Mouse (Mus musculus) liver, embryonic 15.5 days (tissue): ENCODE measurements around the gene Nek3. TPM values are rescaled to one million over a fixed set of nuclear protein-coding genes. Genes with fewer than 3 reads are reported as not detected.
A peak's percentile ranks its signal among the peaks of the same experiment; 100 is the strongest.

ENCODE experiments used
- ATAC-seq: fragments of 200-750 bp; cut with Nextera tagmentation; 2 replicates; pipeline ENCODE4 v1.8.0; 2017; ENCODE audit warnings: moderate number of reproducible peaks, mild to moderate bottlenecking, moderate library complexity; ENCODE audit not compliant: insufficient read depth
- H3K27ac ChIP-seq: fragments of 300-500 bp; sonication (generic); replicated peaks from 2 replicates; pipeline ENCODE4 v1.5.1; 2015; ENCODE audit warnings: mild to moderate bottlenecking, inconsistent platforms
- H3K27me3 ChIP-seq: fragments of 300-500 bp; sonication (generic); 2 replicates; pipeline ENCODE4 v1.6.1; 2015; ENCODE audit warnings: mild to moderate bottlenecking, inconsistent platforms
- H3K36me3 ChIP-seq: fragments of 300-500 bp; sonication (generic); replicated peaks from 2 replicates; pipeline ENCODE4 v1.6.1; 2015; ENCODE audit warnings: moderate library complexity, mild to moderate bottlenecking, inconsistent platforms
- H3K4me1 ChIP-seq: fragments of 300-500 bp; sonication (generic); replicated peaks from 2 replicates; pipeline ENCODE4 v1.6.1; 2015; ENCODE audit warnings: inconsistent platforms
- H3K4me2 ChIP-seq: fragments of 300-500 bp; sonication (generic); 2 replicates; pipeline ENCODE4 v1.6.1; 2015; ENCODE audit warnings: moderate library complexity, mild to moderate bottlenecking, inconsistent platforms
- H3K4me3 ChIP-seq: fragments of 300-500 bp; sonication (generic); replicated peaks from 2 replicates; pipeline ENCODE4 v1.5.1; 2015; ENCODE audit warnings: mild to moderate bottlenecking, inconsistent platforms
- H3K9ac ChIP-seq: fragments of 300-500 bp; sonication (generic); 2 replicates; pipeline ENCODE4 v1.6.1; 2015; ENCODE audit warnings: moderate library complexity, mild to moderate bottlenecking, inconsistent platforms
- H3K9me3 ChIP-seq: fragments of 300-500 bp; sonication (generic); replicated peaks from 2 replicates; pipeline ENCODE4 v1.6.1; 2016; ENCODE audit warnings: inconsistent platforms
- WGBS: fragments of 180-500 bp; shearing (Covaris S2); methylation state at CpG from one replicate; pipeline ENCODE4 v1.1.7; 2015; ENCODE audit warnings: mixed read lengths; ENCODE audit not compliant: insufficient replicate concordance; 5-methylcytosine and 5-hydroxymethylcytosine counted together
- polyA plus RNA-seq: library from polyadenylated mRNA; unstranded; fragments of >200 nt; fragmentation: Nextera tagmentation; extraction: Ambion mirVana; gene quantifications from 2 replicates; pipeline ENCODE4 v1.2.1, GENCODE M21; 2015

Nek3 gene
- polyA plus RNA-seq, 1 experiment from 2014 or later, result 1.5 TPM

DNA sequence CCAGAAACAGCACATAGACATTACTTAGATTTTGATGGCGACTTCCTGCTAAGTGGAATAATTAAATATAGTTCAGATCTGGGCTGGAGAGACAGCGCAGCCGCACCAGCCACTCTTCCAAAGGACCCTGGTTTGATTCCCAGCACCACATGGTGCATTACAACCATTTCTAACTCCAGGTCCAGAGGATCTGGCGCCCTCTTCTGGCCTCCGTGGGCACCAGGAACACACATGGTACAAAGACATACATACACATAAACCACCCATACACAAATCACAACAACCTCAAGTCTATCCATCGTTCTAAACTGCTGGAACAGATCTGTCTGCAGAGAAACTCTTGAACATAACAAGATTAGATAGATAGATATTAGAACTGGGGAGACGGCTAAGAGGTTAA lies 9.7 kb upstream of the Nek3 start:
- Histone ChIP-seq H3K9ac (no peak overlapping the region), H3K9me3 (peaks cover 4% of the 10 kb centered on the region; the same call in 1 of the 2 replicates), H3K27ac (no peak overlapping the region), H3K4me3 (no peak overlapping the region), H3K27me3 (no peaks in the 10 kb centered on the region), H3K4me2 (no peak overlapping the region), H3K36me3 (peaks cover 61% of the 10 kb centered on the region), H3K4me1 (no peaks in the 10 kb centered on the region)
- WGBS, result 94% methylated on average over 7 of the region's 7 CpGs
- ATAC-seq, result no peak

- no peak for ATAC-seq
- H3K27me3 ChIP-seq, result no peaks in the 10 kb centered on the region
- 89% methylated on average over 5 of the region's 5 CpGs for WGBS
- H3K4me3 ChIP-seq, result no peak overlapping the region
- peaks cover 19% of the 10 kb centered on the region for H3K4me1 ChIP-seq
- H3K9ac ChIP-seq, result no peak overlapping the region
- no peaks in the 10 kb centered on the region for H3K9me3 ChIP-seq
- no peak overlapping the region for H3K27ac ChIP-seq
- no peak overlapping the region for H3K4me2 ChIP-seq
- peaks cover 54% of the 10 kb centered on the region for H3K36me3 ChIP-seq
Measured at GRCm38 (mm10) chr8:22169167-22169566, 2.9 kb upstream of the Nek3 start.

- H3K4me1 ChIP-seq, result peaks cover 19% of the 10 kb centered on the region
- WGBS, result 44% methylated on average over 10 of the region's 10 CpGs
Measured at GRCm38 (mm10) chr8:22165251-22166079, 770 bp downstream of the Nek3 start.

DNA sequence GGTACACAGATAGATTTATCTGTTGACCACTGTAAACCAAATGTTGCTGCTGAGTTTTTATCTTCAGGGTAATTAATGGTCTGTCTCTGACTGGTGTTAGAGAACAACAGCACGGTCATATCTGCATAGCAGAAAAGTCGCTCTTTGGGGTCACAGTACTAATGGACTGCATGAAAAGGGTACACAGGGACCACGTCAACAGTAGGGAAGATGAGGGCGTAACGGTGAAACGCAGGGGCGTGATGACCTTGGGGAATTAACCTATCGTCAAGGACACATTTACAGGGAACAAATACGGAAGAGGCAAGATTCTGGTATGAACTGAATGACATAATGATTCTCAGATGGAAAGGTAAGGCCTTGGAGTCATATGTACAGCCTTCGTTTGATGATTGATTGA lies 1.8 kb downstream of the Nek3 start:
- H3K9ac ChIP-seq, result no peak overlapping the region

More at GRCm38 (mm10) chr8:22165251-22166079, 770 bp downstream of the Nek3 start:
- Histone ChIP-seq H3K9me3 (no peaks in the 10 kb centered on the region), H3K36me3 (peaks cover 30% of the 10 kb centered on the region), H3K4me2 (peak overlapping the region; percentile 82), H3K27me3 (no peaks in the 10 kb centered on the region), H3K9ac (peak overlapping the region; percentile 75), H3K27ac (peak overlapping the region; percentile 76), H3K4me3 (peak overlapping the region; percentile 76)
- ATAC-seq, result peak; percentile 35

GRCm38 (mm10) chr8:22162206-22162605 lies 4.0 kb downstream of the Nek3 start:
- Histone ChIP-seq H3K4me3 (no peak overlapping the region), H3K9me3 (no peaks in the 10 kb centered on the region), H3K9ac (no peak overlapping the region), H3K36me3 (peaks cover 8% of the 10 kb centered on the region; the same call in 1 of the 2 replicates), H3K4me1 (peaks cover 18% of the 10 kb centered on the region), H3K27me3 (no peaks in the 10 kb centered on the region), H3K4me2 (no peak overlapping the region), H3K27ac (no peak overlapping the region)
- no peak for ATAC-seq
- WGBS, result 75% methylated on average over 8 of the region's 8 CpGs

More for the DNA sequence above, 1.8 kb downstream of the Nek3 start:
- H3K4me2 ChIP-seq, result no peak overlapping the region
- H3K4me3 ChIP-seq, result no peak overlapping the region
- whole genome bisulfite sequencing, result 76% methylated on average over 10 of the region's 10 CpGs
- no peak for ATAC-seq
- no peak overlapping the region for H3K27ac ChIP-seq
- H3K4me1 ChIP-seq, result peaks cover 19% of the 10 kb centered on the region
- H3K9me3 ChIP-seq, result no peaks in the 10 kb centered on the region
- no peaks in the 10 kb centered on the region for H3K27me3 ChIP-seq
- H3K36me3 ChIP-seq, result peaks cover 26% of the 10 kb centered on the region

DNA sequence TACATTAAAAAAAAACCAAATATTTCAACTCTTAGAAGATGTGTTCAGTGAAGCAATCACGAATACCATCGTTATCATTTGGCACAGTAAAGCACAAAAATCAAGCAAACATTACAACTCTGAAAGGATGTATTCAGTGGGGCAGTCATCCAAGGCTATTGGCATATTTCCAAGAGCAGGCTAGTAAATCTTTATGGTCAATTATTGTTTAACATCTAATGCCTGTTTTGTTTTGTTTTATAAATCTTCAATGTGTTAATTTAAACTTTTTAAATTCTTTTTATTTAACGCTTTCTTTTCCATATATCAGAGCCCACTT lies 15.9 kb downstream of the Nek3 start:
- H3K27me3 ChIP-seq, result no peaks in the 10 kb centered on the region
- no peak overlapping the region for H3K9ac ChIP-seq
- H3K4me2 ChIP-seq, result no peak overlapping the region
- H3K9me3 ChIP-seq, result no peaks in the 10 kb centered on the region
- no peaks in the 10 kb centered on the region for H3K4me1 ChIP-seq
- no peak for ATAC-seq
- H3K36me3 ChIP-seq, result no peaks in the 10 kb centered on the region
- H3K27ac ChIP-seq, result no peak overlapping the region
- no peak overlapping the region for H3K4me3 ChIP-seq
- WGBS, result 67% methylated on average over 3 of the region's 3 CpGs

DNA sequence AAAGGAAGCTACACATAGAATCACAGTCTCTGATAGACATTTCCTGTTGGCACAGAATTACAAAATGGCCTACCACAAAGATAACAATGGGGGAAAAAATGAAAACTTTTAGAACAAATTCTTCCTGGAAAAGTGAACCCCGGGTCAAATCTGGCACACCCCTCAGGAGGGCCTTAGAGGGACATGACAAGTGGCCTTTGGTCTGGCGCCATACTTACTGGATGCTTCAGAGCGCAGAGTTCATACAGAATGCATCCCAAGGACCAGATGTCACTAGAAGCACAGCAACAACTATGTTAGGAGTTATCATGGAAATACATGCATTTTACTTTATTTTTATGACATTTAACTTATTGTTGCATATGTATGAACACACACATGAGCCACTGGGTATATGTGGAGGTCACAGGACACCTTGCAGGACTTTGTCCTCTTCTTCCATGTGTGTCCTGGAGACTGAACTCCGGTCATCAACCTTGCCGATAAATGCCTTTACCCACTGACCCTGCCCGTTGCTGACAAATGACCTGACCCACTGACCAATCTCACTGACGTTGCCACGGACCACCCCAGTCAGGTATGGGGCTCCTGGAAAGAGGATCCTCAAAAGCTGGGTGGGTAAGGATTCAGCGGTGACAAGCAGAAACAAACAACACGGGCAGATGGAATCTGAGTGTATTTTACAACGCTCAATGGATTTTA lies 16.4 kb downstream of the Nek3 start:
- Histone ChIP-seq H3K27me3 (no peaks in the 10 kb centered on the region), H3K9ac (no peak overlapping the region), H3K4me1 (0 out of 2 replicates have a peak, but pooled peaks cover under 1% of the 10 kb centered on the region), H3K27ac (no peak overlapping the region), H3K9me3 (no peaks in the 10 kb centered on the region), H3K4me2 (no peak overlapping the region), H3K4me3 (no peak overlapping the region), H3K36me3 (no peaks in the 10 kb centered on the region)
- ATAC-seq, result no peak
- 81% methylated on average over 11 of the region's 11 CpGs for WGBS

- Histone ChIP-seq H3K4me1 (peaks cover 14% of the 10 kb centered on the region), H3K4me3 (no peak overlapping the region), H3K9me3 (no peaks in the 10 kb centered on the region), H3K27me3 (no peaks in the 10 kb centered on the region), H3K9ac (no peak overlapping the region), H3K4me2 (no peak overlapping the region), H3K27ac (no peak overlapping the region), H3K36me3 (no peaks in the 10 kb centered on the region)
- ATAC-seq, result no peak
- WGBS, result 89% methylated on average over 7 of the region's 7 CpGs
Measured at GRCm38 (mm10) chr8:22148367-22148740, 17.9 kb downstream of the Nek3 start.

DNA sequence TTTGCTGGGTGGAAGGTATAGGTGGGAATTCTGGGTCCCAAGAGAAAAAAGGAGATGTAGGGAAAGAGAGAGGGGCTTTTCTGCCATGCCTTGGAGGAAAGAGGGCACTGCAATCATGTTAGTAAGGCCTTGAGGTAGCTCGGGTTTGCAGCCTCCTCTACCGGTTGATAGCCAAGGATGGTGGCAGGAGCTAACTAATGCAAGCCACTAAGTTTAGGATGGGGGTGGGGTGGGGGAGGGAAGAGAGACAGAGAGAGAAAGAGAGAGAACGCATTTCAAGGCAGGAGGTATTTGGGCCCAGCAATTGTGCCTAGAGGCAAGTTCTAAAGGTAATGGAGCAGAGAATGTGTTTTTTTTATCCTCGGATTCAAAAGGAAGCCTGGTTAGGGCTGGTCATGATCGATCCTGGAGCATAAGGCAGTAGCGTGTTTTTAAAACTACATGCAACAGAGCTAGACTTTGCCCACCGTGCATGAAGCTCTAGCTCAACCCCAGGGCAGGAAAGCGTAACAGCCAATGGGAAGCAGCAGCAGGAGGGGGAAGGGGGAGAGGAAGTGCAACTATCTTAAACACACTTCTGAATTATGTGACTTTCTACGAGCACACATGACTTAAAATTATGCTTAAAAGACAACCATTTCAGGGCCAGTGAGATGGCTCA lies 18.4 kb downstream of the Nek3 start:
- H3K9ac ChIP-seq, result no peak overlapping the region
- no peak for ATAC-seq

GRCm38 (mm10) chr8:22145831-22146230 lies 20.4 kb downstream of the Nek3 start:
- H3K27ac ChIP-seq, result no peak overlapping the region
- H3K4me1 ChIP-seq, result peaks cover 14% of the 10 kb centered on the region
- WGBS, result 71% methylated on average over 6 of the region's 6 CpGs
- no peaks in the 10 kb centered on the region for H3K27me3 ChIP-seq
- no peak overlapping the region for H3K4me3 ChIP-seq
- no peak overlapping the region for H3K9ac ChIP-seq
- no peaks in the 10 kb centered on the region for H3K9me3 ChIP-seq
- H3K4me2 ChIP-seq, result no peak overlapping the region
- ATAC-seq, result no peak
- no peaks in the 10 kb centered on the region for H3K36me3 ChIP-seq

More for the DNA sequence above, 18.4 kb downstream of the Nek3 start:
- Histone ChIP-seq H3K4me1 (peaks cover 14% of the 10 kb centered on the region), H3K36me3 (no peaks in the 10 kb centered on the region), H3K9me3 (no peaks in the 10 kb centered on the region), H3K4me2 (no peak overlapping the region), H3K4me3 (no peak overlapping the region), H3K27ac (no peak overlapping the region), H3K27me3 (no peaks in the 10 kb centered on the region)
- 68% methylated on average over 9 of the region's 9 CpGs for WGBS
